Mouse (Mus musculus): ENCODE measurements around the gene 1700019D03Rik. TPM values are rescaled to one million over a fixed set of nuclear protein-coding genes. Genes with fewer than 3 reads are reported as not detected.

Gene 1700019D03Rik
- polyA plus RNA-seq, 1 experiment from 2014 or later, result 0.88 TPM

DNA sequence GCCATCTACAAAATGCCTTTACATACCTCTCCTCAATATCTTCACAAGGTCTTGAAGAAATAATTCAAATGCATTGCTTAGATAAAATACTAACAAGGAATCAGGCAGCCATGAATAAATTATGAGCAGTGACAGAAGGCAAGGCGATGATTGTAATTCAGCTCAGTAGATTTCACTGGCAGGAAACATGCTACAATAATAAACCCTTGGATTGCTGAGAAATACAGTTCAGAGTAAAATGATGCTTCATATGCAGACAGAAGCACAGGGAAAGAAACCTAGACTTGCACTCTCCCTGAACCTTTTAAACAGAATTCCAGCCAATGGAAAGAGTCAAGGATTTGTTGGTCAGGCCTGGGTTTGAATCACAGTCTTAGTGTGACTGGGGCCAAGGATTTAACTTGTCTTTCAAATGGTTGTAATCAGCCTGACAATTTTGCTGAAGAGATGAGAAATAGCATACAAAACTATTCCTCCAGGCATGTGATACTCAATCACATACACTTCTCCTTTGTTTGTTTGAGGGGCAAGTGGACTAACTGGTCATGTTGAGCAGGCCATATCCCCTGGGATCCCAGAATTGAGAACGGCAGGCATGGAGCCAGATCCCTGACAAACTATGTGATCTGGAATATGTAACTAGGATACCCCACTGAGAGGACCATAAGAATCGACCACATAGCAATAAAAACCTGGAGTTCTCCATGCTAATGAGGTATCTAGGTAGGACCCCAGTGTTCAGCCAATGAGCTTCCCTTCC, 1.1 kb downstream of the 1700019D03Rik start:
- no peaks in the 10 kb centered on the region for H3K27me3 ChIP-seq
- no peaks in the 10 kb centered on the region for H3K9me3 ChIP-seq (replicated peaks)
- no peaks in the 10 kb centered on the region for H3K36me3 ChIP-seq
- WGBS, result 60% methylated on average over 3 of the region's 3 CpGs
- ATAC-seq (replicated peaks; ENCODE audit: insufficient number of reproducible peaks, insufficient read depth, low FRiP score, low read depth), result no peak
- H3K9ac ChIP-seq, result no peak overlapping the region
- H3K4me1 ChIP-seq (replicated peaks), result no peaks in the 10 kb centered on the region
- H3K27ac ChIP-seq, result no peak overlapping the region
- no peak overlapping the region for H3K4me2 ChIP-seq
- no peak overlapping the region for H3K4me3 ChIP-seq

GRCm38 (mm10) chr1:53015606-53016005, 4.4 kb downstream of the 1700019D03Rik start:
- no peak for ATAC-seq (replicated peaks; ENCODE audit: insufficient number of reproducible peaks, insufficient read depth, low FRiP score, low read depth)
- Histone ChIP-seq H3K9ac (no peak overlapping the region), H3K27me3 (no peaks in the 10 kb centered on the region), H3K27ac (no peak overlapping the region), H3K4me3 (no peak overlapping the region), H3K4me2 (no peak overlapping the region), H3K4me1 (replicated peaks) (no peaks in the 10 kb centered on the region), H3K9me3 (replicated peaks) (no peaks in the 10 kb centered on the region), H3K36me3 (no peaks in the 10 kb centered on the region)
- WGBS, result 84% methylated on average over 5 of the region's 5 CpGs

- H3K36me3 ChIP-seq, result no peaks in the 10 kb centered on the region
- no peak overlapping the region for H3K4me3 ChIP-seq
- ATAC-seq (replicated peaks; ENCODE audit: insufficient number of reproducible peaks, insufficient read depth, low FRiP score, low read depth), result no peak
- no peak overlapping the region for H3K27ac ChIP-seq
- H3K4me1 ChIP-seq (replicated peaks), result no peaks in the 10 kb centered on the region
- no peaks in the 10 kb centered on the region for H3K9me3 ChIP-seq (replicated peaks)
- H3K9ac ChIP-seq, result no peak overlapping the region
- H3K4me2 ChIP-seq, result no peak overlapping the region
- WGBS, result 75% methylated on average over 6 of the region's 6 CpGs
- no peaks in the 10 kb centered on the region for H3K27me3 ChIP-seq
Observed at GRCm38 (mm10) chr1:53014716-53015115, 5.3 kb downstream of the 1700019D03Rik start.

DNA sequence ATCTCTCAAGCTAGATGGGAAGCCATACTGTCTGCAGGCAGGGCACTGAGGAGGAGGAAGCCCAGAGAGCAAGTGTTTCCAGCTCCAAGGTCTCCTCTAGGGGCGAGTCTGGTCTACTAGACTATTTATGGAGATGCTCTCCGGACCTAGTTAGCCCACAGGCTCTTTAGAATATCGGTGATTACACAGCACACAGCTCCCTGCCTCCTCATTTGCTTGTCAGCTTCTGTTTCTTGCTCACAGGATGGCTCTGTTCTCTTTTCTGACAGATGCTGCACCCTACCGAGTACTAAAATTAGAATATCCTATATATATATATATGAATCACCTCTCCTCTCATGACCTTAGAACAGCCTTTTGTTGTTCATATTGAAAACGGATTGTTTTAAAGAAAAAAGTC, 33.3 kb downstream of the 1700019D03Rik start:
- no peaks in the 10 kb centered on the region for H3K36me3 ChIP-seq
- no peaks in the 10 kb centered on the region for H3K27me3 ChIP-seq
- no peak overlapping the region for H3K27ac ChIP-seq
- no peak for ATAC-seq (replicated peaks; ENCODE audit: insufficient number of reproducible peaks, insufficient read depth, low FRiP score, low read depth)
- no peaks in the 10 kb centered on the region for H3K4me1 ChIP-seq (replicated peaks)
- 43% methylated on average over 5 of the region's 5 CpGs for WGBS
- no peak overlapping the region for H3K4me3 ChIP-seq
- H3K4me2 ChIP-seq, result no peak overlapping the region
- H3K9me3 ChIP-seq (replicated peaks), result no peaks in the 10 kb centered on the region
- H3K9ac ChIP-seq, result no peak overlapping the region

- no peak for ATAC-seq (replicated peaks; ENCODE audit: insufficient number of reproducible peaks, insufficient read depth, low FRiP score, low read depth)
- Histone ChIP-seq H3K36me3 (no peaks in the 10 kb centered on the region), H3K9ac (no peak overlapping the region), H3K4me3 (no peak overlapping the region), H3K27ac (no peak overlapping the region), H3K4me2 (no peak overlapping the region), H3K9me3 (replicated peaks) (no peaks in the 10 kb centered on the region), H3K27me3 (no peaks in the 10 kb centered on the region), H3K4me1 (replicated peaks) (no peaks in the 10 kb centered on the region)
- WGBS, result 53% methylated on average over 5 of the region's 5 CpGs
Observed at GRCm38 (mm10) chr1:52973198-52973597, 46.8 kb downstream of the 1700019D03Rik start.

DNA sequence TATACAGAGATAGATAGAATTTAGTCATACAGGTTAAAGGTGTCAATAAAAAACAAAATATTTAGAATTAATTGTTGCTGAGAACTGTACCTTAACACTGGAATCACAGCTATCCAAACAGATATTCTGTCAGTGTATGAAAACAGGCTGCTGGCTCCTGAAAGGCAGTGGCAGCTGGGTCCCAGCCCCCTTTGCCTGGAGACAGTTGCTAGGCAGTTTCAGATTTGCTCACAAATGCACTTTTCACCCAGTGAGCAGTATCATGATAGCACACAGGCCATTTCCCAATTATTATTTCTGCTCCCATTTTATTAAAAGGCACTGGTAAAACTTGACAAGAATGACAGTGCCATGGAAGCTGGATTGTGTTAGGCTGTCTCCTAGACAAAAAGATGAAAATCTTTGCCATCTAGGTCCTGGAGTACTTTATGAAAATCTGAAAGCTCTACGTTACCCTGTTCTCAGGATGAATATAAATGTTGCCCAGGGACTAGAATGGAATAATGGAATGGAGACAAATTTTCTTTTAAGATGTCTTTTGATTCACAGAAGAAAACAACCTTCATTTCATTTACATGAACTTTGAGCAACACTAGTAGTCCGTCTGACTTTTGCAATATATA, 48.0 kb downstream of the 1700019D03Rik start:
- WGBS, result 81% methylated on average over 2 of the region's 2 CpGs
- no peak overlapping the region for H3K9ac ChIP-seq
- H3K27ac ChIP-seq, result no peak overlapping the region
- no peak overlapping the region for H3K4me2 ChIP-seq
- no peak overlapping the region for H3K4me3 ChIP-seq
- no peak for ATAC-seq (replicated peaks; ENCODE audit: insufficient number of reproducible peaks, insufficient read depth, low FRiP score, low read depth)
- H3K4me1 ChIP-seq (replicated peaks), result no peaks in the 10 kb centered on the region
- no peaks in the 10 kb centered on the region for H3K9me3 ChIP-seq (replicated peaks)
- H3K27me3 ChIP-seq, result no peaks in the 10 kb centered on the region
- H3K36me3 ChIP-seq, result no peaks in the 10 kb centered on the region

DNA sequence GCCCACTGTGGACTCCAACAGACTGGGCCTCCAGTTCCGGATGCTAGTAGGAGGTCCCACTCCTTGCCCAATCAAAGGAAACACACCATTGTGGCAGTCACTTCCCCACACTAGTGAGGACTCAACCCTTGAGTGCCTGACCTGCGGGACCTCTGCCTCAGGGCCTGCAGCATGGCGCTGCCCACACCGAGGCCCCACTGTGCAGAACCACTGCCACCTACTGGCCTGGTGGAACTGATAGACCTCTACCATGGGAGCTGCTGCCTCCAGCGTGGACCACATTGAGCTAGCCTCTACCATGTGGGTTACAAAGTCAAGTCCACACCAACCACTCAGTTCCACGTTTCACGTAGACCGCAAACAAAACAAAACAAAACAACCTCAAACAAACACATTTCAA, 55.4 kb downstream of the 1700019D03Rik start:
- no peak overlapping the region for H3K27ac ChIP-seq
- no peak for ATAC-seq (replicated peaks; ENCODE audit: insufficient number of reproducible peaks, insufficient read depth, low FRiP score, low read depth)
- no peak overlapping the region for H3K9ac ChIP-seq
- H3K36me3 ChIP-seq, result no peaks in the 10 kb centered on the region
- no peaks in the 10 kb centered on the region for H3K4me1 ChIP-seq (replicated peaks)
- H3K4me3 ChIP-seq, result no peak overlapping the region
- H3K27me3 ChIP-seq, result no peaks in the 10 kb centered on the region
- H3K4me2 ChIP-seq, result no peak overlapping the region
- WGBS, result 82% methylated on average over 8 of the region's 8 CpGs
- H3K9me3 ChIP-seq (replicated peaks), result no peaks in the 10 kb centered on the region

DNA sequence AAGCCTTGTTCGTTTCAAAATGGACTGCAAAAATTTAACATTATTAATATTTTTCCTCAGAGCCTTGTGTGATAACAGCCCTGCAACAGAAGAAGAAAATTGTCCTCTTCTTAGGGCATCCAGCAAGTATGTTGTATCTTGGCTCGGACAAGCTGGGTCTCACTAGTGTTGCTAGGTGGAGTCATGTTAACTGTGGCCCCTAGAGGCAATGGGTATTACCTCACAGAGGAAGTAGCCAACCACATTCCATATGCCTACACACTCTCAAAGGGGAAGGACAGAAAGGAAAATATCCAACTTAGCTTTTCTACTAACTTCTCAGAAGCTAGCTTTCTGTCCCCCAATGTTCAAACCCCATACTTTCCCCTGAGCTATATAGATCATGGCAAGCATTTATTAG, 56.9 kb downstream of the 1700019D03Rik start:
- H3K4me1 ChIP-seq (replicated peaks), result no peaks in the 10 kb centered on the region
- no peak overlapping the region for H3K27ac ChIP-seq
- no peak overlapping the region for H3K9ac ChIP-seq
- 64% methylated on average over 2 of the region's 2 CpGs for WGBS
- H3K36me3 ChIP-seq, result no peaks in the 10 kb centered on the region
- no peaks in the 10 kb centered on the region for H3K9me3 ChIP-seq (replicated peaks)
- no peak overlapping the region for H3K4me3 ChIP-seq
- H3K27me3 ChIP-seq, result no peaks in the 10 kb centered on the region
- no peak overlapping the region for H3K4me2 ChIP-seq
- ATAC-seq (replicated peaks; ENCODE audit: insufficient number of reproducible peaks, insufficient read depth, low FRiP score, low read depth), result no peak

DNA sequence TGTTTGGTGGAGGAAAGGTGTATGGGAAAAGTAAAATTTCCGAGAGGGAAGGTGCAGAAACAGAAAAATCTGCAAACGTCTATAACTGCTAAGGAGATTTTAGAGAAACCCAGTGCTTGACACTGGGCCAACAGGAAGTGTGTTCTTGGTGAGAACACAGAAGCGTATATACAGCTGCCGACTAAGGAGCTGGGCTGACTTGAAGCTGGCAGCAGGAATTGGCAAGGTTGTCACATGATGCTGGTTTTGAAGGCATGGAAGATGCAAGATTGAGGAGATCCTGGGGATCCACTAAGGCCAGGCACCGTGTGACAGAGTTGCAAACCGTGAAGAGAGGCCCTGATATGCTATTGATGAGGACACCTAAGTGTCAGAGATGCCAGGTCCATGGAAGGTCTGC, 59.8 kb downstream of the 1700019D03Rik start:
- Histone ChIP-seq H3K36me3 (no peaks in the 10 kb centered on the region), H3K4me1 (replicated peaks) (no peaks in the 10 kb centered on the region), H3K27me3 (no peaks in the 10 kb centered on the region), H3K9ac (no peak overlapping the region), H3K27ac (no peak overlapping the region), H3K4me3 (no peak overlapping the region), H3K9me3 (replicated peaks) (no peaks in the 10 kb centered on the region), H3K4me2 (no peak overlapping the region)
- ATAC-seq (replicated peaks; ENCODE audit: insufficient number of reproducible peaks, insufficient read depth, low FRiP score, low read depth), result no peak
- WGBS, result 57% methylated on average over 6 of the region's 6 CpGs

DNA sequence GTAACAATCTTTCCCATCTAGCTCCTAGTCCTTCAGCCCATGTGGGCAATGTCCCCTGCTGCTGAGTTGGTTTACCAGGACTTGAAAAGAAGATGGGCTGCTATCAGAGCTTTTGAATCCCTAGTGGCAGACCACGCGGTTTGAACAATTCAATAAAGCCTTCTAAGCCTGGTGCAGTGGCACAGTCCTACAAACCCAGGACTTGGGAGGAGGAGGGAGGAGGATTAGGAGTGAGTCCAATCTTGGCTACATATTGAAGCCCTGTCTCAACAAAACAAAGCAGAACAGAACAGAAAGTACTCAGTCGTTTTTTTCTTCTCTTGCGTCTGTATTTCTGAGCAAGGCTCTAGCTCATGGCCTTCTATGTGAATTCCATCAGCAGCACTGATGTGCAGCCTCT, 63.2 kb downstream of the 1700019D03Rik start:
- Histone ChIP-seq H3K4me3 (no peak overlapping the region), H3K27me3 (0 out of 2 replicates have a peak, but pooled peaks cover 6% of the 10 kb centered on the region), H3K9ac (no peak overlapping the region), H3K4me1 (replicated peaks) (peaks cover 14% of the 10 kb centered on the region), H3K27ac (no peak overlapping the region), H3K4me2 (no peak overlapping the region), H3K36me3 (no peaks in the 10 kb centered on the region), H3K9me3 (replicated peaks) (no peaks in the 10 kb centered on the region)
- ATAC-seq (replicated peaks; ENCODE audit: insufficient number of reproducible peaks, insufficient read depth, low FRiP score, low read depth), result no peak
- WGBS, result 59% methylated on average over 4 of the region's 4 CpGs

- no peak for ATAC-seq (replicated peaks; ENCODE audit: insufficient number of reproducible peaks, insufficient read depth, low FRiP score, low read depth)
- Histone ChIP-seq H3K4me2 (no peak overlapping the region), H3K27me3 (0 out of 2 replicates have a peak, but pooled peaks cover 6% of the 10 kb centered on the region), H3K4me1 (replicated peaks) (peaks cover 14% of the 10 kb centered on the region), H3K36me3 (no peaks in the 10 kb centered on the region), H3K4me3 (no peak overlapping the region), H3K9ac (no peak overlapping the region), H3K27ac (no peak overlapping the region), H3K9me3 (replicated peaks) (no peaks in the 10 kb centered on the region)
- WGBS, result 31% methylated on average over 6 of the region's 6 CpGs
Observed at GRCm38 (mm10) chr1:52955102-52955501, 64.9 kb downstream of the 1700019D03Rik start.

DNA sequence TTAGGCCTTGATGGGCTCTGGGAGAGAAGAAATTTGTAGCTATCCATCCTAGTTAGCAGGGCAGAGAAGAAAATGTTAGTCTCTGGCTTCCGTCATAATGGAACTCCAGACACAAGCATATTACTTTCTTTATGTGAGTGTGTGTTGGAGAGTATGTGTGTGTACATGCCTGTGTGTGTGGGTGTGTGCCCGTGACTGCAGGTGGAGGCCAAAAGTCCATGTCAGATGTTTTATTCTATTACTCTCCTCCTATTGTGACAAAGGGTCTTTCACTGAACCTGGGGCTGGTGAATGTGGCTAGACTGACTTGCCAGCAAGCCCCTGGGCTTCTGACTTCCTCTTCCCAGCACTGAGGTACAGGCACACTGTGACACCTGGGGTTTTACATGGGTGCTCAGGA, 65.5 kb downstream of the 1700019D03Rik start:
- Histone ChIP-seq H3K27me3 (0 out of 2 replicates have a peak, but pooled peaks cover 6% of the 10 kb centered on the region), H3K4me3 (no peak overlapping the region), H3K27ac (no peak overlapping the region), H3K9me3 (replicated peaks) (no peaks in the 10 kb centered on the region), H3K36me3 (no peaks in the 10 kb centered on the region), H3K4me1 (replicated peaks) (peaks cover 14% of the 10 kb centered on the region), H3K4me2 (no peak overlapping the region), H3K9ac (no peak overlapping the region)
- whole genome bisulfite sequencing, result 82% methylated on average over 2 of the region's 2 CpGs
- ATAC-seq (replicated peaks; ENCODE audit: insufficient number of reproducible peaks, insufficient read depth, low FRiP score, low read depth), result no peak

All from heart, embryonic 15.5 days (tissue).